Mouse (Mus musculus): ENCODE measurements around the gene Rgs6. TPM values are rescaled to one million over a fixed set of nuclear protein-coding genes. Genes with fewer than 3 reads are reported as not detected.

The Rgs6 gene
- total RNA-seq, 2 experiments from 2014 or later = 0.50 to 1.2 TPM

DNA sequence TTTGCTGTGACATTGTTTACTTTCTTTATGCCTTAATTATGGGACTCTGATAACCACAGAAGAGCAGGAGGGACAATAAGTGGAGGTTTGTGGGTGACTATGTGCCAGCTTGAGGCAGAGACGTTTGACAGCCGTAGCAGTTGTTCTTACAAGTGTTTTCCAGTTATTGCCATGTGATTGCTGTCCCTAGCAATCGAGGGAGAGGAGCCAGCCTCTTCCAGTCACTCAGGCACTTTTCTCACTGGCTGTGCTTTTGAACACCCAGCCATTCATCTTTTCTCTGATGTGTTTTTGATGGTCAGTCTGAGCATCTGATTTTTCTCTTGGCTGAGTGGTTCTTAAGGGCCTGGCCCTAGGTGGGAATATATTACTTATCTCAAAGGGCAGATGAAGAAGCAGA lies 166.4 kb downstream of the Rgs6 start:
- no peak for DNase-seq (ENCODE audit: low spot score in 2 of 2)

DNA sequence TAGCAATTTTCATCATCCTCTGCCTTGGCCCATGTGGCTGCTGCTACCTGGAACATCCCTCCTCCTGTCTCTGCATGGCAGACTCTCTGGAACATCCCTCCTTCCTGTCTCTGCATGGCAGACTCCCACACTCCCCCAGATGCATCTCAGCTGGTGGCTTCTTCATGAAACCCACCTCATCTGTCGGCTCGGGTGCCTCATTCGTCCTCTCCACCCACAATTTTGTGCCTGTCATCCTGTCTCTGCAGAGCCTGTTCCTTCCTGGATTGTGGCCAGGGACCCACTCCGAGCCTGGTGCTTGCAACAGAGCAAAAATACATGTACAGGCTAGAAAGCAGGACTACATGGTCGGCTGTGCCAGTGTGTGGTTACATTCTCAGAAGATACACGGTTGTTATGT lies 168.7 kb downstream of the Rgs6 start:
- no peak for DNase-seq (ENCODE audit: low spot score in 2 of 2)

- DNase-seq (ENCODE audit: low spot score in 2 of 2) = no peak
These were observed 169.3 kb downstream of the Rgs6 start for GRCm38 (mm10) chr12:82757367-82757766.

DNA sequence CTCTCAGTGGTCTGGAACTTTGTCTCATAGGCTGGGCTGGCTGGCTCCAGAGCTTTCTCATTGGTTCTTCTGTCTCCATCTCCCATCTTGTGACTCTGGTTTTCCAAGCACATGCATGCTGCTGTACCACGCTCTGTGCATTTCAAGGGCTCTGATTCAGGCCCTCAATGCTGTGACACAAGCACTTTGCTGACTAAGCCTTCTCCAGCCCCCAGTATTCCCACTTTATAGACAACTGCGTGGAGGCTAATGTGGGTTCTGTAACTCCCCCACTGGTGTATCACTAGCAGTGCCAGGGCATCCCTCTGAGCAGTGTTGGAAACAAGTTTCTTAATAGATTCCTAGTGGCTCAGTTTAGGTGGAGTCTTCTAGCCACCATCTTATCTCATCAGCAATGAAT lies 174.0 kb downstream of the Rgs6 start:
- no peak for DNase-seq (ENCODE audit: low spot score in 2 of 2)

- no peak for DNase-seq (ENCODE audit: low spot score in 2 of 2)
These were observed 180.6 kb downstream of the Rgs6 start for GRCm38 (mm10) chr12:82768726-82769125.

- DNase-seq (ENCODE audit: low spot score in 2 of 2) = no peak
These were observed 184.1 kb downstream of the Rgs6 start for GRCm38 (mm10) chr12:82772215-82772614.

DNA sequence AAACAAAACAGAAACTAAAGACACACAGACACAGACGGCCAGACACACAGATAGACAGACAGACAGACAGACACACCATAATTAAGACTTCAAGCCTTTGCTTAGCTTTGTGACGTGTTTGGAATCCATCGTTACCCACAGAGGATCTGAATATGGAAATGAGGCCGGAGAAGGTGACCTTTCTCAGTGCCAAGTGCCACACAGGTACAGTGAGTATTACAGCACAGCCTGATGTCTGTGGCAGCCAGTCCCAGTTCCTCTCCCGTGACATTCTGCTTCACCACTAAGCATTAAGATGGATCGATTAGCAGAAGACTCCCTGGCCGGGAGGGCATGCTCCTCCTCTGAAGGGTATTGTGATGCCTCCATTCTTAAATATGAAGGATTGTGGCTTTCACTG lies 186.5 kb downstream of the Rgs6 start:
- DNase-seq (ENCODE audit: low spot score in 2 of 2) = no peak

DNA sequence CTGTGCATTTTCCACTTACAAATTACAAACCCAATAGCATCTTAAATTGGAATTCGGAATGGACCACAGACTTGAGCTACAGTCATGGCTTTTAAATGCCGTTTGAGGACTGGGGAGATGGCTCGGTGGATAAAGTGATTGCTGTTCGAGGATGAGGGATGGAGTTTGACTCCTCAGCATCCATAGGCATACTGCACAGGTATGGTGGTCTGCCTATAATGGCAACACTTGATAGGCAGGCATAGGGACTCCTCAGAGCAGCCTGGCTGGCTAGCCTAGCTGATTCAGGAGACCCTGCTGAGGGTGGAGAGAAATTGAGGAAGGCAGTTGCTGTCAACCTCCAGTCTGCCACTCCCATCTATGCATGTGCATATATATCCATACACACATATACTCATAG lies 188.6 kb downstream of the Rgs6 start:
- DNase-seq (ENCODE audit: low spot score in 2 of 2) = no peak

DNA sequence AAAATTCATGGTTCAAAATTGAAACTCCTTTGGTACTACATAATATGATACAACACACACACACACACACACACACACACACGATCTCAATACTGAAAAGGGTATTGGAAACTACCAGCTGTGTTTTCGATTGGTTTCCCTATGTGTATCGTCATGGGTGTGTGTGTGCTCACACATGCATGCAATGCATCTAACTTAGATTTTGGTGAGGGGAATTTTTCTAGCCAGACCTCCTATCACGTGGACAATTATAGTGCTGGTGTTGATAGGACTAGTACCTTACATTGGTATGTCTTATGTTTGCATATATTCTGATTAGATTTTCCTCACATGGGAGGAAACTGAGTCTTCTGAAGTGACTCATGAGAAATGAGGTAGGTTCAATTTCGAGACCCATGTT lies 192.8 kb downstream of the Rgs6 start:
- no peak for DNase-seq (ENCODE audit: low spot score in 2 of 2)

DNA sequence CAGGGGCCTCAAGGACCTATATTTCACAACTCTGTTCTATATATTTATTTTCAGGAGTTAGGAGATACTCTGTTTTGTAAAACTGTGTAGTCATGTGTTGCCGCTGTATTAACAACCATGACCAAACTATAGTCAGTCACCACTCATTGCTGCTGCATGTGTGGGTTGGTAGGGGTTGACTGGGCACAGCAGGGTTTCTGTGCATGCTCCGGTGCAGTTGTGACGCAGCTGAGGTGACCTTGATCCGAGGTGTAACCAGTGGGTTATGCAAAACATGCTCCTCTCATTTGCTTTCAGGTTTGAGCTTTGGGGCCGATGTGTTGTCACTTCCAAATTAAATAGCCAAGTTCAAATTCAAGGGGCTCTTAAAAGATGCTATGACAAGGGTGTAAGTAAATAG lies 193.3 kb downstream of the Rgs6 start:
- DNase-seq (ENCODE audit: low spot score in 2 of 2) = no peak

DNA sequence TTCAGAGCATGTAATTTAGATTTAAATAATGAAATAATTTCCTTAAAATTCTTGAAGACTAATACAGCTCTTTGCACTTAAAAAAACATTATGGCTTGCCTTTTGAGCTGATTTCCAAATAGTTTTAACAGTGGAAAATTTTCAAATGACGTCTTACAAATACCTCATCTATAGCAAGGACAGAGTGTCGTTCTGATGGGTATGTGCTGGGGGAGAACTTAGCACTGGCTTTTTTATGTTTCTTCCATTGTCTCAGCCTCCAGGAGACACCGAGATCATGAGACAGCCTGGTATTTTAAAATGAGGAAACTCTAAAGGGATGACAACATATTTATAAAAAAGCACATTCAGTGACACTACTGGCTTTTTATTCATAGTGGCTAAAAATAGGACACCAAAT lies 204.0 kb downstream of the Rgs6 start:
- no peak for DNase-seq (ENCODE audit: low spot score in 2 of 2)

GRCm38 (mm10) chr12:82799892-82800291 lies 211.8 kb downstream of the Rgs6 start:
- DNase-seq (ENCODE audit: low spot score in 2 of 2) = no peak

- DNase-seq (ENCODE audit: low spot score in 2 of 2) = no peak
These were observed 213.6 kb downstream of the Rgs6 start for GRCm38 (mm10) chr12:82801736-82802135.

GRCm38 (mm10) chr12:82802711-82803110 lies 214.6 kb downstream of the Rgs6 start:
- no peak for DNase-seq (ENCODE audit: low spot score in 2 of 2)

DNA sequence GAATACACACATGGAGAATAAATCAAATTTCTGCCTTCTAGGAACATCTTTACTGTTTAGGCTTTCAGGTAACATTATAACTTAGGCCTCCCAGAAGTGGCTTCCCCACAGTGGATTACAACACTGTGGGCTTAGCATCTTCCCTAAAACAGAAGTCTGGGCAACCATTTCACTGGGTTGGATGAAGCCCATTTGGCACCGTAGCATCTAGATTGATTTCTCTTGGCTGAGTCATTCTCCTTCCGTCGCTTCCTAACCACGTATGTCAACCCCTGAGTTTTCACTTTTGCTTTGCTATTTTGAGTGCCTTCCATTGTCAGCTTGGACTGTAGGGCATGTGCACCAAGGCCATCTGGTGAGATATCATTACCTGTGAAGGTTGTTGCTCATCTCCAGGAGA lies 217.1 kb downstream of the Rgs6 start:
- no peak for DNase-seq (ENCODE audit: low spot score in 2 of 2)

GRCm38 (mm10) chr12:82810631-82811030 lies 222.5 kb downstream of the Rgs6 start:
- DNase-seq (ENCODE audit: low spot score in 2 of 2) = no peak

DNA sequence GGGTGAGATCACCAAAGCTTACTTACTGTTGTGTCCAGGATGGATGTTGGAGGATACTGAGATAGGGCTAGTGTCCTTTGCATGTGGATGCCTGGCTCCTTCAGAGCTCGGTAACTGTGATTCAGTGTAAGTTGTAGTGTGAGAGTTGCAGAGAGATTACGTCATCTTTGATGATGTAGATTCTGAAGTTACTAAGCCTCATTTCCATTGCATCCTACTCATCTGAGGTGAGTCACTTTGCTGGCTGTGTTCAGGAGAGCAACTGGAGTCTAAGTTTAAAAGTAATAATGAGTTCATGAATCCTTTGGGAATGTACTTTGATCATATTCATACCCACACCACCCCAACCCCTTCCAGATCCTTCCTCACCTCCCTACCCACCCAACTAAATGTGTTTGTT lies 227.9 kb downstream of the Rgs6 start:
- DNase-seq (ENCODE audit: low spot score in 2 of 2) = no peak

DNA sequence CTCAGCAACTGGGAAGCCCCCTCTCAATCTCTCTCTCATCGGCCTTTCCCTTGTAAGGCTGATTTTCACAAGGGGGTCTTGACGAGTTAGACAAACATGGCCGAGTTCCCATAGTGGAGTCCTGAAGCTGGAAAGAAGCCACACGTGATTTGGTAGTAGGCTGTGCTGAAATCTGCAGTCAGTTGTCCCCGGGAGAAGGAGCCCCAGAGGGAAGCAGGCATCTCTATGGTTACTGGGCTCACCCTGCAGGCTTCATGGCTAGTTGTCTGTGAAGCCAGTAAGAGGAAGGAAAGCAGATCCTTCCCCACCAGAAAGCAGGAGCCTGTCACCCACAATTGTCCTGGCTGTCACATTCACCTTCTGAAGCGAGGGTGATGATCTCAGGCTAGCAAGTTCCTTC lies 231.2 kb downstream of the Rgs6 start:
- no peak for DNase-seq (ENCODE audit: low spot score in 2 of 2)

DNA sequence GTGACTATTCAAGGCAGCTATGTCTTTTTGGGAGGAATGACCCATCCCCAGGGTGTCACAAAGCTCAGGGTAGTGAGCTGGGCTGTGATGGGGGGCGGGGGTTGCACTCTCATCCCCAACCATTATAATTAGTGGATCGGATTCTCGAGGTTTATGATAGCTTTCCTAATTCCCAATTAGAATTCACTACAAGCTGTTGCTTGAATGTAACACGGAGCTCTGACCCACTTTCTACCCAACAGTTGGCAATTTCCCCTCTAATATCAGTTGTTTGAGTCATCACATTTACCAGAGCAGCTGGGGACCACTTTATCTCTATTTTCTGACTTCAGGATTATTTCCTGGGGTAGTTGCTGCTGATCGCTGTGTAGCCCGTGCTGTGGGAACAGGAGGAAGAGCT lies 231.9 kb downstream of the Rgs6 start:
- DNase-seq (ENCODE audit: low spot score in 2 of 2) = no peak

DNA sequence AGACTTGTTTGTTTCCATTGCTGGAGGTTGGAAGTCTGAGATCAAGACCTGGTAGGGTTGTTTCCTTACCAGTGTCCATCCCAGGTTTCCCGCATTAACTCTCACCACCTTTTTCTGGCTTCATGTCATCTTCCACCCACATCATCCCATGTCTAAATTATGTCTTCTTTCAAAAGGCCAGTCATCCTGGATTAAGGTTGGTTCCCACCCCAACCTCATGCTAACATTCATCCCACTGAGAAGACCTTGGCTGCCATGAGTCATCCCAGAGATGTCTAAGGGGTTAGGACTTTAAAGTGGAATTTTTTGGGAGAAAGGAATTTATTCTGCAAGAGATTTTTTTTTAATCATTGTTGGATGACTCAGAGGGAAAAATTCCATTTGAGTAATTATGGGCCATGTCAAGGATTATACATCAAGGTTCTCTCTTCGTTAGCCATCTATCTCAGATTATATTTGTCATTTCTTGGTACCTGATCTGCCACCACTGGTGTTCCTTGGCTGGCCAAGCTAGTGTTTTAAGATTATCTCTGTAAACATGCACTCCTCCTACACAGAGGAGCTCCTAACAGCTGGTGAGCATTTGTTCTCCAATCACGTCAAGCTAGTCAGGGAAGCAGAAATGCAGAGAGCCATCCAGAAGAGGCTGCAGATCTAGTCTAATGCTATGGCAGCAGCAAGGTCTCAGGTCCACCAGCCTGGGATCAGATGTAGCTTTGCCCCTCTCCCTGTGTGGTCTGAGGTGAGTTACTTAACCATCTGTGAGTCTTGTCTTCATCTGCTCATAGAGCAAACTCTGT lies 234.9 kb downstream of the Rgs6 start:
- no peak for DNase-seq (ENCODE audit: low spot score in 2 of 2)

DNA sequence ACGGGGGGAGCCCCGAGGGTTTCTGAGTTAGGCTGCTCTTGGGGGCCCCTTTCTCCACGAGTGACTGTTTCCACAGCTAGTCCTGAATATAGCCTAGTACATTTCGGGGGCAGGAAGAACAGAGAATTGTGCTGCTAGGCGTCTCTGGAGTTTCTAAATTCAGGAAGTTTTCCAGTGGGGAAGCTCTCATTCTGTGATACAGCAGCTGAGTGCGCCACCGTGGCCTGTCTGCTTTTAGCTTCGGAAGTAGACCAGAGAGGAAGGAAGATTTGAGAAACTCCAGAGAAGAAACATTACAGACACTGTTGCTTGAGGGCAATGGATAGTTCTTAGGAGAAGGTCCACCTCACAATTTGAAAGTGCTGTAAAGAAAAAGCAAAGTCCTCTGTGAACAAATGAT lies 242.2 kb downstream of the Rgs6 start:
- no peak for DNase-seq (ENCODE audit: low spot score in 2 of 2)

GRCm38 (mm10) chr12:82838544-82838943 lies 250.5 kb downstream of the Rgs6 start:
- no peak for DNase-seq (ENCODE audit: low spot score in 2 of 2)

- no peak for DNase-seq (ENCODE audit: low spot score in 2 of 2)
These were observed 253.5 kb downstream of the Rgs6 start for GRCm38 (mm10) chr12:82841566-82841965.
